Mouse (Mus musculus) Patski (cell line): ENCODE measurements at regions not wholly inside any gene's neighbourhood (a gene's known extent, or its start where the extent isn't known, plus 50 kb on each side); places are given as distances from the start of the nearest gene placed in this dataset.

ENCODE experiments used
- ATAC-seq: fragments of 100-300 bp; one replicate; pipeline ENCODE4 v1.8.0; 2021
- CTCF ChIA-PET: fragments of 350-600 bp; sonication (Branson Sonifier 250); formaldehyde crosslinking; loops from one replicate; lab custom pipeline; 2022; ENCODE audit warnings: inconsistent platforms; lab: Charles Lee
- POLR2A ChIA-PET: fragments of 350-600 bp; sonication (Branson Sonifier 250); formaldehyde crosslinking; loops from one replicate; lab custom pipeline; 2022; ENCODE audit warnings: antibody characterized with exemption, inconsistent platforms; lab: Charles Lee
- DNase-seq: peaks from one replicate; pipeline ENCODE4 v3.0.0-alpha.2; 2011; ENCODE audit warnings: low read depth, low spot score
- H3K27me3 ChIP-seq: fragments of 371-371 bp; one replicate; pipeline ENCODE4 v1.5.1; 2021
- CTCF ChIP-seq: fragments of 100-300 bp; IDR thresholded peaks from one replicate; pipeline ENCODE4 v1.5.1; 2021
- in situ Hi-C: fragments of 300-500 bp; cut with MboI; formaldehyde crosslinking; loops from 3 replicates; pipeline ENCODE4 v1.11.1; 2018; ENCODE audit warnings: low pct_unique_long_range_greater_than_20kb, mixed read lengths

- TF ChIP-seq CTCF, result no peak
- DNase-seq (no peak), ATAC-seq (no peak)
- in situ Hi-C loops, result loop anchor here (10.0 kb wide), 2 partner anchors 294 to 384 kb away; partner anchors contain the start of gene Tmc5
- POLR2A ChIA-PET, result no interaction called here
- CTCF ChIA-PET, result interaction anchor here (0.6 to 1.2 kb wide), 2 partner anchors 108 to 218 kb away, joined by 3 read pairs; no protein-coding TSS in a partner anchor
- no peaks in the 10 kb centered on the region for H3K27me3 ChIP-seq
Observed at GRCm38 (mm10) chr7:118300678-118301342, 57.3 kb upstream of the Smg1 start.

DNA sequence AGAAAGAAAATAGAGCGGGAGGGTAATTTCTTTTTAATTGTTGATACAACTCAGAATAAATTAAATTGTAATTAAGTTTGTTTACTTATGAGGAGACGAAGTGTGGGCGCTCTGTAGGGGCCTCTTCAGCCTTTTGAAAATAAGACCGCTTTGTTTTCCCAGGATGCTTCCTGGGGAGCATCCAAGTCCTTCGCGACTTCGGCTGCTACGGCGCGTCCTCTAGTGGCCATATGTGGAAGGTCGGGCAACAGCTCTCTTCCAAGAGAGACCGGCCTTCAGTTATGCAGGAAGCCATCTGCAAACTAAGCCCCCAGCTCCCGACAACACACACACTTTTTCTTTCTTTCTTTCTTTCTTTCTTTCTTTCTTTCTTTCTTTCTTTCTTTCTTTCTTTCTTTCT lies 54.1 kb upstream of the Smg1 start:
- H3K27me3 ChIP-seq, result no peaks in the 10 kb centered on the region
- TF ChIP-seq CTCF, result peak; percentile 94
- in situ Hi-C loops, result loop anchor here (10.0 kb wide), 1 partner anchor 173 kb away; the partner anchor contains the start of gene Arl6ip1
- POLR2A ChIA-PET, result no interaction called here
- ATAC-seq (peak; percentile 83), DNase-seq (no peak)
- CTCF ChIA-PET, result interaction anchor here (0.7 to 2.0 kb wide), 8 partner anchors 20 to 188 kb away, joined by 3 to 17 read pairs (median 4); no protein-coding TSS in a partner anchor

- no peak for DNase-seq
- no peak for TF ChIP-seq CTCF
- ChIA-PET POLR2A (interaction anchor here (0.6 to 1.0 kb wide), 2 partner anchors 80 to 401 kb away, joined by 3 read pairs; no protein-coding TSS in a partner anchor), CTCF (interaction anchor here (1.2 to 2.0 kb wide), 8 partner anchors 17 to 188 kb away, joined by 3 to 17 read pairs (median 4); no protein-coding TSS in a partner anchor)
- in situ Hi-C loops, result loop anchor here (10.0 kb wide), 1 partner anchor 172 kb away; the partner anchor contains the start of gene Arl6ip1
- no peak for ATAC-seq
- H3K27me3 ChIP-seq, result no peaks in the 10 kb centered on the region
Observed at GRCm38 (mm10) chr7:118296856-118297518, 53.5 kb upstream of the Smg1 start.

DNA sequence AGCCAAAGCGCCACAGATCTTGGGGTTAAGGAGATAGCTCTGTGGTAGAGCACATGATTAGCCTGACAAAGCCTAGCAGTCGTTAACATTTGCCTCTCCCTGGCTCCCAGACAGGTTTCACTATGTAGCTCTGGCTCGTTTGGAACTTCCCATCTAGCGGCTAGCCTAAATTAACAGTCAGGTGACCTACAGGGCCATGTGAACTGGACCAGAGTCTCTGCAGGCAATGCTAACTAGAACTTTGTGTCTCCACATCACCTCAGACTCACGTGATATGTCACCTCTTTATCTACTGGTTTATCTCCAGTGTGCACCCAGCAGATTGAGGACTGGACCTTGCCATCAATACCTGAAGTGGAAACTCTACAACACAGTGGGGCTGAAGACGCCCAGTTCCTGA lies 52.4 kb upstream of the Smg1 start:
- no peak for DNase-seq
- no peaks in the 10 kb centered on the region for H3K27me3 ChIP-seq
- CTCF ChIA-PET, result interaction anchor here (0.9 to 1.7 kb wide), 2 partner anchors 18 to 92 kb away, joined by 3 to 4 read pairs; no protein-coding TSS in a partner anchor
- POLR2A ChIA-PET, result no interaction called here
- in situ Hi-C loops, result loop anchor here (10.0 kb wide), 1 partner anchor 171 kb away; the partner anchor contains the start of gene Arl6ip1
- TF ChIP-seq CTCF, result no peak
- ATAC-seq, result no peak

DNA sequence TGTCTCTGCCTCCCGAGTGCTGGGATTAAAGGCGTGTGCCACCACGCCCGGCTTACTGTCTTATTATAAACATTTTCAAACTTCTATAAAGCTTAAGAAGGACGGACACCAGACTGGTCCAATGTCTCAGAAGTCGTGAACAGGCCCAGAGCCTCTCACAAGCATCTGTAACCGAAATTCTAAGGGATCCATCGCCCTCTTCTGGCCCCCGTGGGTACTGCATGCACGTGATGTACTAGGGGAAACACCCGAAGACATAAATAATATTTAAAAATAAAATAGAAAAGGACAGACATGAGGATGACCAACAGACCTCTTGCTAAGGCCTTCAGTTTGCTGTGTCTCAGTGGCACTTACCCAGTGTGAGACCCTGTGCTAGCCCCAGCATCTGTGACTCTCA lies 51.8 kb upstream of the Smg1 start:
- H3K27me3 ChIP-seq, result no peaks in the 10 kb centered on the region
- ATAC-seq (no peak), DNase-seq (no peak)
- peak; percentile 76 for TF ChIP-seq CTCF
- in situ Hi-C loops, result loop anchor here (10.0 kb wide), 1 partner anchor 170 kb away; the partner anchor contains the start of gene Arl6ip1
- POLR2A ChIA-PET, result interaction anchor here (0.9 kb wide), 1 partner anchor 62 kb away, joined by 3 read pairs; no protein-coding TSS in a partner anchor
- CTCF ChIA-PET, result interaction anchor here (1.0 to 1.1 kb wide), 3 partner anchors 18 to 89 kb away, joined by 3 to 4 read pairs (median 3); no protein-coding TSS in a partner anchor

DNA sequence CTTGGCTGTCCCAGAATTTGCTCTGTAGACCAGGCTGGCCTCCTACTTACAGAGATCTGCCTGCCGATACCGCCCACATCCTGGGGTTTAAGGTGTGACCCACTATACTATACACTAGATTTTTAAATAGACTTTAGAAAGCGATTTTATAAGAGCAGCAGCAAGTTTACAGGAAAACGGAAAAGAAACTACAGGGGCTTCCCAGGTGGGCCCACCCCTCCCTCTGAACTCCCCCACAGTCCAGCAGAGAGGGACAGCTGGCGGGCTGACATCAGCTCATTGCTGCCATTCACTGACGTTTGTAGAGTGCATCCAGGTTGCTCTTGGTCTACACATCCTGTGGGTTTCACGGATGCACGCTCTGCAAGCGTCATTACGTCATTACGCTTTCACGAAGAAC lies 51.2 kb upstream of the Smg1 start:
- POLR2A ChIA-PET, result interaction anchor here (0.9 kb wide), 1 partner anchor 61 kb away, joined by 3 read pairs; no protein-coding TSS in a partner anchor

More for the DNA sequence above, 51.2 kb upstream of the Smg1 start:
- CTCF ChIA-PET, result interaction anchor here (1.0 to 1.1 kb wide), 3 partner anchors 17 to 88 kb away, joined by 3 to 4 read pairs (median 3); no protein-coding TSS in a partner anchor
- no peaks in the 10 kb centered on the region for H3K27me3 ChIP-seq
- ATAC-seq (no peak), DNase-seq (no peak)
- TF ChIP-seq CTCF, result no peak
- in situ Hi-C loops, result loop anchor here (10.0 kb wide), 1 partner anchor 170 kb away; the partner anchor contains the start of gene Arl6ip1
